Mouse (Mus musculus) liver, embryonic 14.5 days (tissue): ENCODE measurements around the gene Nap1l4. TPM values are rescaled to one million over a fixed set of nuclear protein-coding genes. Genes with fewer than 3 reads are reported as not detected.

ENCODE experiments used
- ATAC-seq: fragments of 200-750 bp; cut with Nextera tagmentation; 2 replicates; pipeline ENCODE4 v1.8.0; 2017; ENCODE audit warnings: moderate number of reproducible peaks, mild to moderate bottlenecking, moderate library complexity; ENCODE audit not compliant: insufficient read depth
- DNase-seq, 3 experiments: peaks; one replicate each; pipeline ENCODE4 v3.0.0-alpha.2; 2012 to 2013; ENCODE audit warnings: low read depth in 3 of 3, low spot score in 3 of 3
- H3K27ac ChIP-seq: fragments of 300-500 bp; sonication (generic); 2 replicates; pipeline ENCODE4 v1.5.1; 2014; ENCODE audit warnings: moderate library complexity, mild to moderate bottlenecking, control low read depth, inconsistent platforms
- H3K27me3 ChIP-seq: fragments of 300-500 bp; sonication (generic); 2 replicates; pipeline ENCODE4 v1.6.1; 2014; ENCODE audit warnings: mild to moderate bottlenecking, low read length, moderate library complexity; ENCODE audit not compliant: control insufficient read depth, insufficient read depth
- H3K36me3 ChIP-seq: fragments of 300-500 bp; sonication (generic); replicated peaks from 2 replicates; pipeline ENCODE4 v1.6.1; 2014; ENCODE audit warnings: low read depth; ENCODE audit not compliant: control insufficient read depth, insufficient read depth
- H3K4me1 ChIP-seq, 2 experiments: fragments of 200-500 bp in 1 of 2; fragments of 300-500 bp in 1 of 2; sonication (generic) in 1 of 2; replicated peaks; 2 replicates each; pipeline ENCODE4 v1.6.1; 2012 to 2014; ENCODE audit warnings: antibody characterized with exemption in 1 of 2, inconsistent platforms in 1 of 2, low read length in 1 of 2; ENCODE audit not compliant: control insufficient read depth in 2 of 2, insufficient read depth in 2 of 2
- H3K4me2 ChIP-seq: fragments of 300-500 bp; sonication (generic); 2 replicates; pipeline ENCODE4 v1.6.1; 2014; ENCODE audit warnings: low read depth, mild to moderate bottlenecking, control low read depth, moderate library complexity
- H3K4me3 ChIP-seq, 2 experiments: fragments of 200-500 bp in 1 of 2; fragments of 300-500 bp in 1 of 2; sonication (generic) in 1 of 2; 2 replicates each; pipeline ENCODE4 v1.5.1; 2012 to 2014; ENCODE audit warnings: low read depth in 2 of 2, low read length in 2 of 2, mild to moderate bottlenecking in 2 of 2, control low read depth in 1 of 2, inconsistent platforms in 1 of 2, moderate library complexity in 1 of 2; ENCODE audit not compliant: insufficient read depth in 1 of 2
- H3K9ac ChIP-seq: fragments of 300-500 bp; sonication (generic); replicated peaks from 2 replicates; pipeline ENCODE4 v1.6.1; 2014; ENCODE audit warnings: mild to moderate bottlenecking, control low read depth, moderate library complexity
- H3K9me3 ChIP-seq: fragments of 300-500 bp; sonication (generic); 2 replicates; pipeline ENCODE4 v1.6.1; 2016; ENCODE audit warnings: low read length, mixed read lengths; ENCODE audit not compliant: control insufficient read depth
- CTCF ChIP-seq: IDR thresholded peaks from 2 replicates; pipeline ENCODE4 v1.5.1; 2016; ENCODE audit warnings: antibody characterized with exemption, low read depth, control low read depth
- EP300 ChIP-seq: IDR thresholded peaks from 2 replicates; pipeline ENCODE4 v1.6.1; 2016; ENCODE audit warnings: antibody characterized with exemption, low read depth
- WGBS: fragments of 180-500 bp; shearing (Covaris S2); extraction: QIAGEN DNeasy Blood & Tissue Kit; methylation state at CpG from one replicate; pipeline ENCODE4 v1.1.7; 2014; ENCODE audit not compliant: insufficient replicate concordance; 5-methylcytosine and 5-hydroxymethylcytosine counted together
- polyA plus RNA-seq, 2 experiments: library from polyadenylated mRNA; depleted of rRNA in 1 of 2; stranded (reverse) in 1 of 2; unstranded in 1 of 2; fragments of >200 nt; fragmentation: Nextera tagmentation in 1 of 2; extraction: Ambion mirVana in 1 of 2; gene quantifications; 2 replicates each; pipeline versions ENCODE4 v1.2.1 to v1.2.3; 2012 to 2014

Gene Nap1l4
- polyA plus RNA-seq (2012; rRNA removed) = 41.3 and 54.3 TPM in 2 replicates
- 33.7 and 39.4 TPM in 2 replicates for polyA plus RNA-seq (2014; fragmentation: Nextera tagmentation; extraction: Ambion mirVana)

- Histone ChIP-seq H3K4me1 (peaks cover 9 to 11% of the 10 kb centered on the region in 2 experiments; a peak in 3 of 4 replicates), H3K27me3 (no peaks in the 10 kb centered on the region), H3K4me3 (peak within 1 kb of the TSS; percentile 78 to 81), H3K9me3 (no peaks in the 10 kb centered on the region), H3K4me2 (peak within 1 kb of the TSS; percentile 98), H3K27ac (peak within 1 kb of the TSS; percentile 83), H3K36me3 (peaks cover 2% of the 10 kb centered on the region), H3K9ac (peak within 1 kb of the TSS; percentile 81)
- DNase-seq = peak; percentile 97 to 98 (median 98)
- ATAC-seq = peak; percentile 92
- TF ChIP-seq EP300 = no peak
- peak; percentile 15; the same call in 1 of the 2 replicates for TF ChIP-seq CTCF
- under 1% methylated on average over 42 of the region's 43 CpGs for WGBS
These were observed at the start of gene Nap1l4 for GRCm38 (mm10) chr7:143548976-143549457. Gene Nap1l4, minus strand, starts transcription at chr7:143549106.

GRCm38 (mm10) chr7:143594865-143595264 is 46.0 kb upstream of the Nap1l4 start:
- H3K4me3 ChIP-seq = no peak overlapping the region
- H3K9me3 ChIP-seq = no peaks in the 10 kb centered on the region
- no peak overlapping the region for H3K9ac ChIP-seq
- TF ChIP-seq CTCF (no peak), EP300 (no peak)
- no peak overlapping the region for H3K27ac ChIP-seq
- 80% methylated on average over 5 of the region's 5 CpGs for WGBS
- peaks cover 11% of the 10 kb centered on the region in 2 experiments for H3K4me1 ChIP-seq
- ATAC-seq = no peak
- peaks cover 47% of the 10 kb centered on the region for H3K36me3 ChIP-seq
- no peaks in the 10 kb centered on the region for H3K27me3 ChIP-seq
- no peak for DNase-seq
- H3K4me2 ChIP-seq = no peak overlapping the region

GRCm38 (mm10) chr7:143592255-143592654 is 43.3 kb upstream of the Nap1l4 start:
- Histone ChIP-seq H3K9ac (no peak overlapping the region), H3K4me1 (no peaks in the 10 kb centered on the region), H3K4me3 (no peak overlapping the region), H3K4me2 (no peak overlapping the region), H3K27me3 (no peaks in the 10 kb centered on the region), H3K27ac (no peak overlapping the region), H3K36me3 (peaks cover 65% of the 10 kb centered on the region), H3K9me3 (no peaks in the 10 kb centered on the region)
- ATAC-seq (no peak), DNase-seq (no peak)
- TF ChIP-seq EP300 (no peak), CTCF (no peak)
- WGBS = 82% methylated on average over 10 of the region's 10 CpGs

GRCm38 (mm10) chr7:143588006-143588405 is 39.1 kb upstream of the Nap1l4 start:
- no peak overlapping the region for H3K9ac ChIP-seq
- no peak for TF ChIP-seq EP300
- no peak for TF ChIP-seq CTCF
- no peaks in the 10 kb centered on the region for H3K4me1 ChIP-seq
- H3K9me3 ChIP-seq = no peaks in the 10 kb centered on the region
- no peak overlapping the region for H3K27ac ChIP-seq
- H3K27me3 ChIP-seq = no peaks in the 10 kb centered on the region
- DNase-seq = no peak
- no peak overlapping the region for H3K4me3 ChIP-seq
- ATAC-seq = no peak
- peaks cover 91% of the 10 kb centered on the region for H3K36me3 ChIP-seq
- no peak overlapping the region for H3K4me2 ChIP-seq
- WGBS = 82% methylated on average over 4 of the region's 4 CpGs

GRCm38 (mm10) chr7:143587586-143587985 is 38.7 kb upstream of the Nap1l4 start:
- Histone ChIP-seq H3K4me1 (no peaks in the 10 kb centered on the region), H3K4me2 (no peak overlapping the region), H3K36me3 (peaks cover 92% of the 10 kb centered on the region), H3K9ac (no peak overlapping the region), H3K9me3 (no peaks in the 10 kb centered on the region), H3K4me3 (no peak overlapping the region), H3K27ac (no peak overlapping the region), H3K27me3 (no peaks in the 10 kb centered on the region)
- DNase-seq (no peak), ATAC-seq (no peak)
- 79% methylated on average over 5 of the region's 5 CpGs for WGBS
- TF ChIP-seq EP300 (no peak), CTCF (no peak)
